Mouse (Mus musculus): ENCODE measurements around the gene A630001G21Rik.

Gene A630001G21Rik

GRCm38 (mm10) chr1:85778436-85778835, at the start of gene A630001G21Rik:
A630001G21Rik (minus strand) TSS chr1:85778643.
- no peak for DNase-seq

DNA sequence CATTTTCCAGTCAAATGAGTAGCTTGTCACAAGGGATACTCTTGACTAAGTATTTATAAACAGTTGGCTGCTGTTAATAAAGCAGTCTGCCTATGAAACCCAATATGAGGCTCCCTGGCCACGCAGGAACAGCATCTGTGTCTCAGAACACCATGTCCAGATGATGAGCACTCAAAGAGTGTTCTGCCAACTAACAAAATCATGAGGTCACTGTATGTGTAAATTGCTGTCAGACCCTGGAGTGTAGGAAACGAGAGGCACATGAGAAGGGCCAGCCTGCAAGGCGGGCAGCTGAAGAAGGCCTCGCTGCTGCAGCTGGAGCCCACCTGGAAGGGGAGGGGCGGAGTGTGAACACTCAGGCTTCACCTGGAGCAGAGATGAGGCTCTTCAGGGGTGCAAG, 48.7 kb upstream of the A630001G21Rik start:
- DNase-seq: no peak

GRCm38 (mm10) chr1:85824905-85825304, 46.5 kb upstream of the A630001G21Rik start:
- no peak for DNase-seq

- DNase-seq: no peak
Measured at GRCm38 (mm10) chr1:85822239-85822638, 43.8 kb upstream of the A630001G21Rik start.

DNA sequence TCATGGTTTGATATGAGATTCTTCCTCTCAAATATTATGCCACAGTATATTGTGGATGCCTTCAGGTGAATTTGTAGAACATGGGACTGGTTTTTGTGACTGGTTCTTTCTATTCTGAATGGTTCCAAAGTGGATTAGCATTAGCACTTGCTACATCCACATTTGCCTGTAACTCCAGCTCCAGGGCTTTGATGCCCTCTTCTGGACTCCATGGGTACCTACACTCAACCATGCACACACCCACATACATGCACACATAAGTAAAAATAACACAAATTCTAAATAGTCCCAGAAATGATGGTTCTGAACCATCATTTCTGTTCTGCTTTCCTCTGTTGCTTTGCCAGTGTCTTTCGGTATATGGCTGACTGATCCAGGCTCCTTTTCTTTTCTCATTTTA, 41.3 kb upstream of the A630001G21Rik start:
- DNase-seq: no peak

DNA sequence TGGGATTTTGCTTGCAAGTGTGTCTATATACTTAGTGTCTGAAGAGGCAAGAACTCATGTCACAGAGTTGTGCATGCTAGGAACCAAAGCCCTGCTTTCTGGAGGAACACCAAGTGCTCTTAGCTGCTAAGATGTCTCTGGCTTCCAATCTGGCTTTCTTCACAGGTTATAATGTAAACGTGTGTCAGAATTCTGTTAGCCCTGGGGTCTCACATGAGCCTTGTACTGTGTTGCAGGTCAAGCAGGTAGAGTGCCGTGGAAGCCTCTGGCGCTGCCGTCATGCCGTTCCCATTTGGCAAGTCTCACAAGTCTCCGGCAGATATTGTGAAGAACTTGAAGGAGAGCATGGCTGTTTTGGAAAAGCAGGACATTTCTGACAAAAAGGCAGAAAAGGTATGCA, 39.7 kb upstream of the A630001G21Rik start:
- DNase-seq: no peak

DNA sequence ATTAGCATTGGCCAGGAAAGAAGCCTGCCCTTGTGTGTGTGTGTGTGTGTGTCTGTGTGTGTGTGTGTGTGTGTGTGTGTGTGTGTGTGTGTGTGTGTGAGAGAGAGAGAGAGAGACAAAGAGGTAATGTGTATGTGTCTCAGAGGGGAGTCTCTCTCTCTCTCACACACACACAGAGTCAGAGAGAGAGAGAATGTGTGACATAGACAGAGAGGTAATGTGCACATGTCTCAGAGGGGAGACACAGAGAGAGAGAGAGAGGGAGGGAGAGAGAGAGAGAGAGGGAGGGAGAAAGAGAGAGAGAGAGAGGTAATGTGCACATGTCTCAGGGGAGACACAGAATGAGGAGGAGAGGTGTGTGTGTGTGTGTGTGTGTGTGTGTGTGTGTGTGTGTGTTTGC, 35.8 kb upstream of the A630001G21Rik start:
- DNase-seq: peak; percentile 9

- DNase-seq: no peak
Measured at GRCm38 (mm10) chr1:85810787-85811186, 32.3 kb upstream of the A630001G21Rik start.

- DNase-seq: no peak
Measured at GRCm38 (mm10) chr1:85810343-85810742, 31.9 kb upstream of the A630001G21Rik start.

DNA sequence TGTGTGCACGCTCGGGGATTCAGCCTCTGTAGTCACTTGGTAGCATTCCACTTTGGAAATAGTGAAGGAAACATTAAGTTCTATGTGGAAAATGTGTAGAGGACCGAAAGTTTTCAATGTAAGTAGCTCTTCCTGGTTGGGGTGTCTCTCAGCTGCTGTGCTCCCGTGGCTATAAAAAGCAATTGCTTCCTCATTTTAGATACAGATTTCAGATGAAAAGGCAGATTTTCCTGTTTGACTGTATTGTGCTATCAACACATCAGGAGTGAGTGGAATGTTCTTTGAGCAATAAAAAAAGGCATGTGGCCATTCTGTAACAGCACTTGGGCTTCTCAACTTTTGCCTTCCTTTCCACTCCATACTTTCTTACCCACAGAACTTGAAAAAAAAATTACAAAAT, 30.8 kb upstream of the A630001G21Rik start:
- DNase-seq: no peak

DNA sequence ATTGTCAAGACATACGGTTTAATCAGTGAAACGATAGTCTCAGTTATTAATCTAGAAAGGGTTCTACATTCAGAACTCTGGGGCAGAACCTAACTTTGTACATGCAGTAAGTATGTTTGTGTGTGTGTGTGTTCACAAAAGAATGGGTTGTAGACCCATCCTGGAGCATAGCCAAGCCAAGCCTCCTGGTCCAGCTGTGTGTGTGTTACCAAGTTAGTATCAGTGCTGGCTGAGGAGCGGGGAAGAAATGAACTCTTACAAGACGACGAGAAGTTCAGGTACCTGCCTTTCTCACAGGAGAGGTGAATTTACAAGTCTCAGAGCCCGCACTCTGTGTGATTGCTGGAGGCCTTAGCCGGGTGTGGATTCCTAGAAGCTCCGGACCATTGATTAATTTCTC, 26.1 kb upstream of the A630001G21Rik start:
- no peak for DNase-seq

DNA sequence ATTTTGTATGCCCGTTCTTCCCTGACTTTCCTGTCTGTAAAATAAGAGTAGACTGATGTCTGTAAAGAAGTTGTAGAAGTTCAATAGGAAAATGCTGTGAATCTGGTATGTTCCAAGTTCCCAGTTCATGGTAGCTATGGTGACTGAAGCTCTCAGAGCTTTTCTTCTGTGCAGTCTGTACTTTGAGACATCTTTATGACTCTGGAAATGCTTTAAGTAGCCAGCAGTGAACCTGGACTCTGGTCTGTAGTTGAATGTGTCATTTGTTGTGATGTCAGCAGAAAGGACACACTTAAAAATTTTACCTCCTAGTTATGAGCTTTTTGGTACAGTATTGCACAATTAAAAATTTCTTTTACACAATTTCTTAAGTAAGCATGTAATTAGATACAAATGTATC, 24.1 kb upstream of the A630001G21Rik start:
- no peak for DNase-seq

DNA sequence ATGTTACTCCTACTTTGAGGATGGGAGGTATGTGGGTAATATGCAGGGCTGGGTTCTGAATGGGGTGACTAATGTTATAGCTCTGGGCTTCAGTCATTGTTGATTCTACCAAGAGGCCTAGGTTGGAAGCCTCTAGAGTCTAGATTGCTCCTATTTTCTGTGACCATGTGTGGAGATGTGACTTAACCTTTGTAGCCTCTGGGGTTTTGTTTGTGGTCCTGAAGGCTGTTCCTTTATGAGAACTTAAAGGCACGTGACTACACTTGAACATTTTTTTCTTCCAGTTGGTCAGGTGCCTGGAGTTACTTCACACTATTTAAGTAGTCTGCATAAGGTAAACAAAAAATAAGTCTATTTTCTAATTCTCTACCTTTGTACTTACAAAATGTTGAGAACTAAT, 21.3 kb upstream of the A630001G21Rik start:
- no peak for DNase-seq

DNA sequence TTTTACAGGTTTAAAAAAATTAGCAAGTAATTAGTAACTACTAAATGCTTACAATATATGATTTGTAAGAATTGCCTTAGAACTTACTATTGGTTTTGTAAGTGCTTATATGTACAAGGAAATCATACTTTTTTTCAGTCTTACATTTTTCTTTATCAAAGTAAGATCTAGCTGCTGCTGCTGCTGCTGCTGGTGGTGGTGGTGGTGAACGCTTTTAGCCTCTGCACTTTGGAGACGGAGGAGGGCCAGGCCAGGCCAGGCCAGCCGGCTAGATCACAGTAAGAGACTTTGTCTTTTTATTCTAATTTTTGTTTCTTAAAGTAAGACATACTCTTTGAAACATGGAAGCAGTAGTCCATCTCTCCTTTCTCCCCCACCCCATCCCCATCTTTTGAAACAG, 16.8 kb upstream of the A630001G21Rik start:
- DNase-seq: no peak

GRCm38 (mm10) chr1:85794106-85794771, 15.8 kb upstream of the A630001G21Rik start:
- peak; percentile 54 for DNase-seq

GRCm38 (mm10) chr1:85793208-85794105, 15.0 kb upstream of the A630001G21Rik start, which contains the start of gene Cab39:
Cab39 (plus strand) TSS chr1:85793441.
- DNase-seq: peak; percentile 93

DNA sequence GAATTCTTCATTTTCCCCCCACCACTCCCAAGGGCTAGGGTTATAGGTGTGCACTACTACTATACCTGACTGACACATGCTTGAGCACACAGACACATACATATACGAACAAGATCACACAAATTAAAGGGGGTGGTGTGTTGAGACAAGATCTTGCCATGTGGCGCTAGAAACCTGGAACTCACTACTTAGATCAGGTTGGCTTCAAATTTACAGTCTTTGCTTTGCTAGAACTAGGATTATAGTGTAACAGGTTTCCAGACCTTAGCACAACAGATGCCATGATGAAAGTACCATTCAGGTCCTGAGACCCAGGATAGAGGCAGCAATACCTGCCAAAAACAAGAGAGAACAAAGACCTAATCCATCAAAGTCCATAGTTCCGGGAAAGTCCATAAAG, 13.0 kb upstream of the A630001G21Rik start:
- DNase-seq: no peak

GRCm38 (mm10) chr1:85790565-85790964, 12.1 kb upstream of the A630001G21Rik start:
- no peak for DNase-seq

- no peak for DNase-seq
Measured at GRCm38 (mm10) chr1:85779428-85780180, 1.2 kb upstream of the A630001G21Rik start.

- no peak for DNase-seq
Measured at GRCm38 (mm10) chr1:85779012-85779411, 569 bp upstream of the A630001G21Rik start.

DNA sequence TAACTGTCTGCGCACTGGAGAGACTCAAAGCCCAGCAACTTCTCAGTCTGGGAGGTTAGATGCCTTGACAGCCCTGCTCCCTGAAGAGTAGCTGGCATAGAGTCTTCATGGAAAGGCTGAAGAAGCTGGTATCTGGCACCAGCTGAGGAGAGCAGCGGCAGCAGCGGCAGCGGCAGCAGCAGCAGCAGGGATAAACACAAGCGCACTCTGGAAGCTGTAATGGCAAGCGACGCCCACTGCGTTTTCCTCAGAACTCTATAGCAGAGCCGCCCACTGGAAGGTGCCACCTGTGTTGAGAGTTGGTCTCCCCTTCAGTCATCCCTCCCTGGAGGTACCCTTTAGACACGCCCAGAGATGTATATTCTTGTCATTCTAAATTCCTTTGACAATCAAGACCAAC, 2.3 kb downstream of the A630001G21Rik start:
- no peak for DNase-seq

DNA sequence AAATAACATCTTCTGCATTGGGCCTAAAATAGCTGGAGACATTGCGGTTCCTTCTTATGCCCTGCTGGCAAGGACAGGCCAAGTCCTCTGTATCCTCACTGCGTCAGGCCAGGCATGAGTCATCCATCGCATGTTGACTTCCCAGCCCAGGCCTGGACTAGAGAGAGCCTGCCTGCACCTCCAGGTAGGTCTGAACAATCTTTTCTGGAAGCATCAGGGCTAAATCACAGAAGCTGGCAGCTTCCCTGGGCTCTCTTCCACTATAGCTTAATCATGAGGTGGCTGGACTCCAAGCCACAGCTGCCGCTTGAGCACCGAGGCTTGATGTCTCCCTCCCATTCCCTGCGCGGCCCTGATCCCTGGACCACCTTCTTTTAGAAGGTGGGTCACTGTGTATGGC, 3.3 kb downstream of the A630001G21Rik start:
- DNase-seq: no peak

- DNase-seq: no peak
Measured at GRCm38 (mm10) chr1:85771976-85772375, 6.5 kb downstream of the A630001G21Rik start.
